Mouse (Mus musculus): ENCODE measurements around the gene Faap100. TPM values are rescaled to one million over a fixed set of nuclear protein-coding genes. Genes with fewer than 3 reads are reported as not detected.
A peak's percentile ranks its signal among the peaks of the same experiment; 100 is the strongest.
"Not testable (repeated sequence)": the region's sequence is repeated elsewhere in the genome, so short reads cannot be mapped to it uniquely, and the experiment has no call there.

Faap100 gene
- total RNA-seq, 1 experiment: 27.2 TPM

GRCm38 (mm10) chr11:120418592-120418991 is 40.0 kb upstream of the Faap100 start:
- no peak overlapping the region for H3K27ac ChIP-seq (ENCODE audit: insufficient read depth, low read depth, low read length, poor library complexity, severe bottlenecking)
- TF ChIP-seq ZC3H11A (IDR thresholded peaks at IDR 0.05; ENCODE audit: borderline replicate concordance, low read depth, low read length): no peak
- no peak for TF ChIP-seq CHD2 (IDR thresholded peaks at IDR 0.05; ENCODE audit: low read depth, low read length)
- TF ChIP-seq ZNF384 (IDR thresholded peaks at IDR 0.05; ENCODE audit: low read depth, low read length): no peak
- no peak for TF ChIP-seq HCFC1 (IDR thresholded peaks at IDR 0.05; ENCODE audit: borderline replicate concordance, insufficient read depth, low read length)
- TF ChIP-seq MAFK (IDR thresholded peaks at IDR 0.05; ENCODE audit: insufficient read depth, low read depth, low read length): no peak
- peaks cover 39% of the 10 kb centered on the region for H3K36me3 ChIP-seq (ENCODE audit: control insufficient read depth, insufficient read depth, low read length, poor library complexity, severe bottlenecking)
- no peak overlapping the region for H3K4me3 ChIP-seq (ENCODE audit: insufficient read depth in 1 of 2, low read depth in 1 of 2, low read length in 2 of 2, poor library complexity in 1 of 2, severe bottlenecking in 1 of 2)
- no peak for DNase-seq (ENCODE audit: low read depth, low spot score)
- H3K9me3 ChIP-seq (ENCODE audit: control insufficient read depth, insufficient read depth, low read depth, low read length): no peaks in the 10 kb centered on the region
- no peaks in the 10 kb centered on the region for H3K4me1 ChIP-seq (ENCODE audit: control insufficient read depth in 2 of 2, insufficient read depth in 2 of 2, low read length in 2 of 2, poor library complexity in 1 of 2)
- in situ Hi-C loops (cut with MboI; ENCODE audit: low sequenced_read_pairs in 2 of 2, unreplicated experiment in 2 of 2): no loop called here
- H3K9ac ChIP-seq (ENCODE audit: insufficient read depth, low read depth, low read length, poor library complexity, severe bottlenecking): no peak overlapping the region

- DNase-seq (ENCODE audit: low read depth, low spot score): no peak
- H3K27ac ChIP-seq (ENCODE audit: insufficient read depth, low read depth, low read length, poor library complexity, severe bottlenecking): no peak overlapping the region
- H3K4me1 ChIP-seq (ENCODE audit: control insufficient read depth in 2 of 2, insufficient read depth in 2 of 2, low read length in 2 of 2, poor library complexity in 1 of 2): no peaks in the 10 kb centered on the region
- in situ Hi-C loops (cut with MboI; ENCODE audit: low sequenced_read_pairs in 2 of 2, unreplicated experiment in 2 of 2): no loop called here
- TF ChIP-seq ZC3H11A (IDR thresholded peaks at IDR 0.05; ENCODE audit: borderline replicate concordance, low read depth, low read length) (no peak), ZNF384 (IDR thresholded peaks at IDR 0.05; ENCODE audit: low read depth, low read length) (no peak), HCFC1 (IDR thresholded peaks at IDR 0.05; ENCODE audit: borderline replicate concordance, insufficient read depth, low read length) (no peak), MAFK (IDR thresholded peaks at IDR 0.05; ENCODE audit: insufficient read depth, low read depth, low read length) (no peak), CHD2 (IDR thresholded peaks at IDR 0.05; ENCODE audit: low read depth, low read length) (no peak)
- H3K9ac ChIP-seq (ENCODE audit: insufficient read depth, low read depth, low read length, poor library complexity, severe bottlenecking): no peak overlapping the region
- H3K9me3 ChIP-seq (ENCODE audit: control insufficient read depth, insufficient read depth, low read depth, low read length): no peaks in the 10 kb centered on the region
- peaks cover 44% of the 10 kb centered on the region for H3K36me3 ChIP-seq (ENCODE audit: control insufficient read depth, insufficient read depth, low read length, poor library complexity, severe bottlenecking)
- no peak overlapping the region for H3K4me3 ChIP-seq (ENCODE audit: insufficient read depth in 1 of 2, low read depth in 1 of 2, low read length in 2 of 2, poor library complexity in 1 of 2, severe bottlenecking in 1 of 2)
These were observed 39.3 kb upstream of the Faap100 start for GRCm38 (mm10) chr11:120417852-120418251.

- peak overlapping the region; percentile 50; the same call in 1 of the 2 replicates for H3K27ac ChIP-seq (ENCODE audit: insufficient read depth, low read depth, low read length, poor library complexity, severe bottlenecking)
- in situ Hi-C loops (cut with MboI; ENCODE audit: low sequenced_read_pairs in 2 of 2, unreplicated experiment in 2 of 2); H3K9ac ChIP-seq (ENCODE audit: insufficient read depth, low read depth, low read length, poor library complexity, severe bottlenecking); H3K4me3 ChIP-seq (ENCODE audit: insufficient read depth in 1 of 2, low read depth in 1 of 2, low read length in 2 of 2, poor library complexity in 1 of 2, severe bottlenecking in 1 of 2); H3K4me1 ChIP-seq (ENCODE audit: control insufficient read depth in 2 of 2, insufficient read depth in 2 of 2, low read length in 2 of 2, poor library complexity in 1 of 2); H3K9me3 ChIP-seq (ENCODE audit: control insufficient read depth, insufficient read depth, low read depth, low read length); DNase-seq (ENCODE audit: low read depth, low spot score): not testable (repeated sequence)
- H3K36me3 ChIP-seq (ENCODE audit: control insufficient read depth, insufficient read depth, low read length, poor library complexity, severe bottlenecking): peaks cover 52% of the 10 kb centered on the region
- TF ChIP-seq ZNF384 (IDR thresholded peaks at IDR 0.05; ENCODE audit: low read depth, low read length): peak; percentile 74
These were observed 35.1 kb upstream of the Faap100 start for GRCm38 (mm10) chr11:120413621-120414020.

GRCm38 (mm10) chr11:120406445-120406844 is 27.9 kb upstream of the Faap100 start:
- in situ Hi-C loops (cut with MboI; ENCODE audit: low sequenced_read_pairs in 2 of 2, unreplicated experiment in 2 of 2): no loop called here
- Histone ChIP-seq H3K36me3 (ENCODE audit: control insufficient read depth, insufficient read depth, low read length, poor library complexity, severe bottlenecking) (peaks cover 31% of the 10 kb centered on the region), H3K4me1 (ENCODE audit: control insufficient read depth in 2 of 2, insufficient read depth in 2 of 2, low read length in 2 of 2, poor library complexity in 1 of 2) (no peaks in the 10 kb centered on the region; a peak in 1 of 4 replicates), H3K9me3 (ENCODE audit: control insufficient read depth, insufficient read depth, low read depth, low read length) (no peaks in the 10 kb centered on the region), H3K9ac (ENCODE audit: insufficient read depth, low read depth, low read length, poor library complexity, severe bottlenecking) (no peak overlapping the region), H3K4me3 (ENCODE audit: insufficient read depth in 1 of 2, low read depth in 1 of 2, low read length in 2 of 2, poor library complexity in 1 of 2, severe bottlenecking in 1 of 2) (no peak overlapping the region), H3K27ac (ENCODE audit: insufficient read depth, low read depth, low read length, poor library complexity, severe bottlenecking) (no peak overlapping the region)
- DNase-seq (ENCODE audit: low read depth, low spot score): no peak
- TF ChIP-seq CHD2 (IDR thresholded peaks at IDR 0.05; ENCODE audit: low read depth, low read length): no peak
- TF ChIP-seq HCFC1 (IDR thresholded peaks at IDR 0.05; ENCODE audit: borderline replicate concordance, insufficient read depth, low read length): no peak
- TF ChIP-seq ZC3H11A (IDR thresholded peaks at IDR 0.05; ENCODE audit: borderline replicate concordance, low read depth, low read length): no peak
- no peak for TF ChIP-seq MAFK (IDR thresholded peaks at IDR 0.05; ENCODE audit: insufficient read depth, low read depth, low read length)
- no peak for TF ChIP-seq ZNF384 (IDR thresholded peaks at IDR 0.05; ENCODE audit: low read depth, low read length)

- Histone ChIP-seq H3K9me3 (ENCODE audit: control insufficient read depth, insufficient read depth, low read depth, low read length) (no peaks in the 10 kb centered on the region), H3K9ac (ENCODE audit: insufficient read depth, low read depth, low read length, poor library complexity, severe bottlenecking) (no peak overlapping the region), H3K27ac (ENCODE audit: insufficient read depth, low read depth, low read length, poor library complexity, severe bottlenecking) (no peak overlapping the region), H3K36me3 (ENCODE audit: control insufficient read depth, insufficient read depth, low read length, poor library complexity, severe bottlenecking) (peaks cover 26% of the 10 kb centered on the region), H3K4me1 (ENCODE audit: control insufficient read depth in 2 of 2, insufficient read depth in 2 of 2, low read length in 2 of 2, poor library complexity in 1 of 2) (no peaks in the 10 kb centered on the region; a peak in 2 of 4 replicates), H3K4me3 (ENCODE audit: insufficient read depth in 1 of 2, low read depth in 1 of 2, low read length in 2 of 2, poor library complexity in 1 of 2, severe bottlenecking in 1 of 2) (no peak overlapping the region)
- no peak for TF ChIP-seq ZC3H11A (IDR thresholded peaks at IDR 0.05; ENCODE audit: borderline replicate concordance, low read depth, low read length)
- TF ChIP-seq ZNF384 (IDR thresholded peaks at IDR 0.05; ENCODE audit: low read depth, low read length): no peak
- no peak for TF ChIP-seq HCFC1 (IDR thresholded peaks at IDR 0.05; ENCODE audit: borderline replicate concordance, insufficient read depth, low read length)
- TF ChIP-seq MAFK (IDR thresholded peaks at IDR 0.05; ENCODE audit: insufficient read depth, low read depth, low read length): no peak
- TF ChIP-seq CHD2 (IDR thresholded peaks at IDR 0.05; ENCODE audit: low read depth, low read length): no peak
- in situ Hi-C loops (cut with MboI; ENCODE audit: low sequenced_read_pairs in 2 of 2, unreplicated experiment in 2 of 2): no loop called here
- no peak for DNase-seq (ENCODE audit: low read depth, low spot score)
These were observed 27.3 kb upstream of the Faap100 start for GRCm38 (mm10) chr11:120405867-120406266.
